Mouse (Mus musculus): ENCODE data around the gene Iqcf3.
"Not testable (repeated sequence)": the region's sequence is repeated elsewhere in the genome, so short reads cannot be mapped to it uniquely, and the experiment has no call there.

The Iqcf3 gene

DNA sequence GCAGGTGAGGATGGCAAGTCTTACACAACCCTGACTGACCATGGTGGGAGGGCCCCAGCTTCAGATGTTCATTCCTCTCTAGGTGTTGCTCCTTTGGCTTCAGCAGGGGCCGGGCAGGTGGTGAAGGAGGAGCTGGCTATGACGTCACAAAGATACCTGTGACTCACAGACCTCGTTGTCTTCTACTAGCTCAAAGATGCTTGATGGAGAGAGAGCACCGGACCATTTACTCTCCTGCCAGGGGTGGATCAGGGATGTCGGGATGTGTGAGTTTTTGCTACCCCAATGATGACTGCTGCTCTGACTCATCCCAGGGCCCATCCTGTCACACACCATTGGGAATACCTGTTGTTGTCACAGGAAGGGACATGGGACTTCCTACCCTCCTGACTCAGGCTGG, at the start of gene Iqcf3:
TSS of gene Iqcf3 (minus strand) at position 101 of the 400 bp plus-strand sequence.
- no peak for DNase-seq

DNA sequence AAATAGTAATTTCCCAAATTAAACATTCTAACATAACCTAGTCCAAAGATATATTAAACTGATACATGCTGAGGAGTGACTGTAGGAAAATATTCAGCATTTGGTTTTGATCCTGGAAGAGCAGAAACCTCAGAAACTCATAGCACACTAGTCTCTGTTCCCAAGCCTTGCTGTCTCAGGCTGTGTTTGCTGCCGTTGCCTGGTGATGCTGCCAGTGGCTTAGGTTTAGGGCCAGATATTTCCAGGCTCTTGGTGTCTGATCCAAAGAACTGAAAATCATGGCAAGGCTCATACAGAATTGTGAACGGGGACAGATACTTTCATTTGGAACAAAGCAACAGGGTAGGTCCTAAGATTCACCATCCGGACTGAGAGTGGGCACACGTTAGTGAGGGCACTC, 49.3 kb upstream of the Iqcf3 start:
- DNase-seq, result no peak

DNA sequence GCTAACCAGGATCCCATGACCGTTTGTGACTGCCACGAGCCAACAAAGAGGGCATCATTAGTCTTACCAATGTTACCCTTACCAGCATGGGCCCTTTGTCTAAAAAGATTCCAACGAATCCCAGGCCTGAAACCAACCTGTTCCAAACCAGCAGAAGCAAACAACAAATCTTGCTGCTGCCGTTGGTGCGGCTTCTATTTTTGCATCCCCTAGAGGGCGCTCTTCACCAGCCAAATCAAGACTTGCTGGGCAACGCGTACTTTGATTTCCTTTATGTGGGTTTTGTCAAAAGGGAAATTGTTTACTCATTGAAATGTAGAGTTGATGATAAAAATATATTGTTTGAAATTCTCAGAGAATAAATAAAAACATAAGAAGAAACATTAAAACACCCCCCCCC, 39.1 kb upstream of the Iqcf3 start:
- peak; percentile 26 for DNase-seq

DNA sequence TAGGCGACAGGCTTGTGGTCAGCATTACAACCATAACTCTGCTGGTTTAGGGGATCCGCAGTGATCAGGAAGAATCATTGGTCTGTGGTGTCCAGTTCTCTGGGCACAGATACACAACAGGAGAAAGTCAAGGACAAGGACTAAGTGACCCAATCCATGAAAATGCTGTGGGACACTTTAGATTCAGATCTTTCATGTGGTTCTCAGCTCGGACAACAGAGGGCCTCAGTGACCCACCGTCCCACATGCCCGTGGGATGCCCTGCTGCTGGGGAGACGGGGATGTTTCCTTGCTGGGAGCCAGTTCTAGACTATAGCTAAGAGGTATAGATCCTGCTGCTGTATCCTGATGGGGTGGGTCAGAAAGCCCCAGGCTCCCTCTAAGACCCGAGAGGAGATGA, 37.0 kb upstream of the Iqcf3 start:
- DNase-seq, result no peak

DNA sequence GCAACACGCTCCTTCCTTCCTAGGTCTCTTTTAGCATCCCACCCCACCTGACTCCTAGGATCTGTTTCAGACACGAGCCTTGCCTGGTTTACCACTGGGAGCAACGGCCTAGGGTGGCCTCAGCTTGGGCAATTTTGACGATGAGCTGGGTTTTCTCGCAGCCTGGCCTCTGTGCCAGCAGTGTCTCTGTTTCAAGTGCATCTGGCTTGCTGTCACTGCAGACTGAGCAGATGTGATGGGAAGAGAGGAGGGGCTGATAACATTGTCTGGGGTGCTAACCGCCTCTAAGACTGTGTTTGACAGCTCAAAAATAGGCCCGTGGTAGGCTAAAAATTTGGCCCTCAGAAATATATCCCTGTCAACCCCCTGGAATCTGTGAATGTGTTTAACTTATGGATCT, 34.4 kb upstream of the Iqcf3 start:
- DNase-seq, result no peak

DNA sequence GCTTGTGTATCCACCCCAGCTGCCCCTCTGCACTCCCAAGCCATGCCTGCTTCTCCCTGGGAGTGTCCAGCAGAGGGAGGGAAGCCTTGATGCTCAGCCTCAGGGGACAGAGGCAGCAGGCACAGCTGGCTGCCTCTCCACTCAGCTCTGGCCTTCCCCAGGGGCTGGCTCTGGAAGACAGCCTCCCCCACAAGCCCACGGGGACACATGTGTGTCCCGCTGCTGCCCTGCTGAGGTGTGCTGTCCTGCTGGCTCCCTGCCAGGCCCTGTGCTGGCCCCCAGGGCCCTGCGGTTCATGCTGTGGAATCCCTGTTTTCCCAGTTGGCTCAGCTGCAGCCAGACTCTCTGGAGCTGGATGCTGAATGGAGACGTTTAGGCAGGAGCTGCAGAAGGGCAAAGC, 34.0 kb upstream of the Iqcf3 start:
- DNase-seq, result not testable (repeated sequence)

DNA sequence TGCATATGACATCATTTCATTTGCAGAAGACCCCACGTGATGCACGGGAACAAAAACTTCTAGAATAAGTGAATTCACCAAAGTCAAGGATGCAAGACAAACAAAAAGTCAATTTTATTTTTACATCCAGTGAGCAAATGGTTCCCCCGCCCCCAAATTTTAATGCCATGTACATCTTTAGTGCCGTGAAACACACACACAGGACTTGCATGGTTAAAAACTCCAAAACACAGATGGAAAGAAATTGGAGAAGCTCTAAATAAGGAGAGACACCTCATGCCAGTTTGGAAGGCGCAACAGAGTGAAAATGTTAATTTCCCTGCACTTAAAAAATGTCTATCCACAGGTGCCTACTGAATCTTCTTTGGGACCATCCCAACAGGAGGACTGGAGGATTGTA, 30.7 kb upstream of the Iqcf3 start:
- DNase-seq, result no peak

DNA sequence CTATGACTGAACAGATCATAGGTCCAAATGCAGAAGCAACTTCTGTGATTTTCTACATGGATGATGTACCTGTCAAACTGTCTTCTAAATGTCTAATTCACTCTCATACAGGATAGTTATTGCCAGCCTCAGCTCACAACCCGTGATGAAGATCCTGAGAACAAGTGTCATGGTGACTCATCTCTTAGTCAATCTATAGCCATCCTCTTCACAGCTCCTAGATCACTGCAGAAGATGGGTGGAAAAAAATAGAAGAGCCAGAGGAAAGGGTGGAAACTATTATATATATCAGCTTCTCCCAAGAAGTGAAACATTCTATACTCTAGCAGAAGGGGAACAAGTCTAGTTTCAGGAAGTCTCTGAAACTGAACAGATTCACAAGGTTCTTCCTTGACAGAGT, 21.1 kb upstream of the Iqcf3 start:
- no peak for DNase-seq

DNA sequence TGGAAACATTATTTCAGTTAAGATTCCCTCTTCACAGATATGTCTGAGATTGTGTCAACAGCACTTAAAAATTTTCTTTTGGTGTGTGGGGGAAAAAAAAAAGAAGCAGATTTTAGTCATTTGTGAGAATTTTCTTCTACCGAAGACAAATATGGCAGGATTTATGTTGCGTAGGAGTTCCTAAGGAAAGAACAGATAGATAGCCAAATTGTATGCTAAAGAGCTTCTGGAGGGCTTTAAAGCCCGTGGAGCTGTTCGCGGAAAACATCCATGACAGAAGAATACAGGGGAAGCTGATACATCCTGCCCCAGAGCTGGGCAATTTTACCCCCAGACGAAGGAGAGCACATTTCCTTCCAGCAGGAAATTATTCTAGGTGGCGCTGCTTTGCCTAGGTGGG, 18.6 kb upstream of the Iqcf3 start:
- DNase-seq, result no peak

DNA sequence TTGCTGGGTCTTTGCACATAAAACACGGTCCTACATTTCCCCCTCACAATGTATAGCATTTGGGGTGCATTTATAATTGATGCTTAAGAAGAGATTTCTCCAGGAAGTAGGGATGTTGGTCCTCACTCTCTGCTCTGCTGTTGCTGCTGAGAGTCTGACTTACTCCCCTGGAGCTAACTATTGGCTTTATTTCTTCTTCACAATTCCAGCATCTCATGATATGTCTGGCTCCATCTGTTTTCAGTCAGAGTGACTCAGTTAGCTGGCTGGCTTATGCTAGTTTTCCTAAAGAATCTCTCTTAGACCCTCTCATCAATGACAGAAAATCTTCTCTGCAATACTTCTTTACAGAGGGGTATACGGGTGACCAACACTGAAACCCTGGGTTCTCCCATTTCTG, 14.7 kb upstream of the Iqcf3 start:
- DNase-seq, result no peak

DNA sequence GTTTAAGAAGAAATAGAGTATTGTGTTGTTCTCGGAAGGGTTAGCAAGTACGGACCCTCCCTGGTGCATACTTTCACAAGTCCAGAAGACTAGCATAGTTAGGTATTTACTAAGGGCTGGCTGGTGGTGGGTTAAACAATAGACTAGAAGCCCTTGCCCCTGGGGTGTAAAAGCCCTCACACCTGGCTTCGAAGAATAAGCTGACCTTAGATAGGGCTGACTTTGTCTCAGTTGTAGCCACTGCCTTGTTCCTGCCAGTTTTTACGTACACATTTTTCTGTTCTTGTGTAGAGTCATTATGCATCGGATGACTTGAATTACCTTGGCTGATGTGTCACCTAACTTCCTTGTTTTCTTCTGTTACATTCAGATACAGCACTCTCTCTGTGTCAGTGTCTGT, 11.9 kb upstream of the Iqcf3 start:
- DNase-seq, result no peak

DNA sequence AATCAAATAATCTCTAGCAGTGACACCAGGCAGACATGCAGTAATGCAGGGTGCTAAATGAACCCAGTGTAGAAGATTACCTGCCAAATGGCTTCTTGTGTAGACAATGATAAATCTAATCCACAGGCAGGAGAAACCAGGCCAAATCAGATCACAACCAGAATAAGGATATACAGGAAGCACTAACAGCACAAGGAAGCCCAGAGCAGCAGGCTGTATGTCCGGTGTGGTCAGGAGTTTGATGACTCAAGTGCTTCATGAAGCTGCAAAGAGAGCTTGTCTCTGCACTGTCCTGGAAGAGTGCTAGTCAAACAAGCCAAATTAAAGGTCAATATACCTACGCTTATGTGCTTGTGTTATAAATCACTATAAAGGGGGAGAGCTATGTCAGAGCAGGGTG, 10.8 kb upstream of the Iqcf3 start:
- no peak for DNase-seq

DNA sequence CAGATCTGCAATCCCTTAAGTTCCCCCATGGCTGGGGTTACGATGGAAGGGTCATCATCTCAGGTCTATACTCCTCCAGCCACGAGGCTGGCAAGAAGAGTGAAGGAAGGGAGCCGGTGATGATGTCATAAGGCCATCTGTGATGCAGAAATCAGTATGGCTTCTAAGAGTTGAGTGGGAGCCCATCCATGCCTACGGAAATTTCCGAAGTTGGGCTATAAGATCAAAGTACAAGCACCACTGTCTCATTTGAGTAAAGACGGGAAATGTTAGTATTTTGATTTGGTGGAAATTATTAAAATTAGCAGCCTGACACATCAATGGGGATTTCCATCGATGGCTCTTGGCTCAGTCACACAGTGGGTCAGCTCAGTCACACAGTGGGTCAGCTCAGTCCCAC, 9.5 kb upstream of the Iqcf3 start, which contains the start of gene Iqcf4:
TSS of gene Iqcf4 (minus strand) at position 101 of the 400 bp plus-strand sequence.
- no peak for DNase-seq

DNA sequence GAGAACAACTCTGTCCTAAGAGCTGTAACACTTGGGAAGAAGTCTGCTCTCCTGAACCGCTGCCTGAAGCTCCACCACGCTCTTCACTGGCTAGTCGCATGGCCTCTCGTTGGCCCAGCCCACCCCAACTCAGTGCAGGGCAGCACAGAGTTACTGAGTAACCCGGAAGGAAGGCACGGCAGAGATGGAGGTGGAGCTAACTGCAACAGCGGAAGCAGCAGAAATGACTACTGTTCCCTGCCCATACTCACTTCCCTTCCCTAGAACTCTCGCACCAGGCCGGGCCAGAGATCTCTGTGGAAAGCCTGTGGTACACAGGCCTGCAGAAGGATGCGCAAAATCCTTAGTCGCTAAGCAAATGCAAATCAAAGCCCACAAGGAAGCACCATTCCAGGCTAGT, 5.0 kb upstream of the Iqcf3 start:
- no peak for DNase-seq

DNA sequence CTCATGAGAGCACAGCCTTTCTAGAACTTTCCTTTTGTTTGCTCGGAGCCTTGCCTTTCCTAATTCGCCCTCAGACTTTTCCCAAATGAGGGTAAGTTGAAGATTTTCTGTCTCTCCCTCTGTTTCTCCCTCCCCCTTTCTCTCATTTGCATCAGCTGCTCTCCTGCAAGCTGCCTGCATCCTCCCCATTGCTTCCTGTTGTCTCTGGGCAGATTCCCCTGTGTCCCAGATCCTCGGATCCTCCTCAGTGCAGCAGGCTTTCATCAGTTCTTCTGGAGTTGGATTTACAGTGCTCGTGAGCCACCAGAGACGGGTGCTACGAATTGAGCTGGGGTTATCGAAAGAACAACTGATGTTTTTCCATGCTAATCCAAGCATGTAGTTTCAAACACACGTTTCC, 2.6 kb upstream of the Iqcf3 start:
- no peak for DNase-seq

DNA sequence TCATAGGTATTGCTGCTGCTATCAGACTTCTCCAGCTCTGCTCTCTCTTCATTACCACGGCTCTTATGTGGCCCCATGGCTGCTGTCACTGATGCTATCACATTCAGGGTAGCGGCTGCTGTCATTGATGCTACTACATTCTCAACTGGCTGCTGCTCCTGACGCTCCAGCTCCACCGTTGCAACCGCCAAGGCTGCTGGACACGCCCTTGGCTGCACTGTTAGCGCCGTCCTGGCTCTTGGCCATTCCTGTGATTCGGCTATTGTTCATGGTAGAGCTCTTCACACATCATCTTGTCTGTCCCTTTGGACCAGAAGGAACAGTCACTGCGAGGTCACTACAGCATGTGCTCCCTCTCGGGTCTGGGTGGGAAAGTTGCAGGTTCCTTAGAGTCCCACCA, 860 bp upstream of the Iqcf3 start:
- DNase-seq, result no peak

DNA sequence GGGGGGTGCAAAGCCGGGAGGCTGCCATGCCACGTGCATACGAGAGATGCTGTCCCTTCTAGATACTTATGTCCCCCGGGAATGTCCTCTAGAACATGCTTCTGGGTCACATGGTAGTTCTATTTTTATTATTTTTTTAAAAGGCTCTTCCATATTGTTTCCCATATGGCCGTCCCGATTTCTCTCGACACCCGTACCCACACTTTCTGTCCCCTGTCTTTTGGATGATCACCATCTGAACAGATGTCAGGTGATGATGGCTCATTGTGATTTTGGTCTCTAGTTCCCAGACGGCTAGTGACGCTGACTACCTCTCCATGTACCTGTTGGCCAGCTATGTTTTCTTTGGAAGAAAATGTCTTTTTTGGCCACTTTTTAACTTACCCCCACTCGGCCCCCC, 26.5 kb downstream of the Iqcf3 start:
- DNase-seq, result no peak

DNA sequence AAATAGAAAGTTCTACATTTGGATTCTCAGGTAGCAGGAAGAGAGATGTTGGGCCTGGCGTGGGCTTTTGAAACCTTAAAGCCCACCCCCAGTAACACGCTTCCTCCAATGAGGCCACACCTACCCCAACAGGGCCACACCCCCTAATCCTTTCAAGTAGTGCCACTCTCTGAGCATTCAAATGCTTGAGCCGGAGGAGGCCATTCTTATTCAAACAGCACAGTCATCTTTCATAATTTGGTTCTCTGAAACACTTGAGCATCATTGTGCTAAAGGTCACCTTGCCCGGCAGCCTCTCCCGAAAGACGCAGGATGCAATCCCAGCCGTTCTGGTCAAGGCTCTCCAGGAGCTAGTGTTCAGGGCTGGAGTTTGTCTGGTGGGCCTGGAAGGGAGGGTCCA, 27.1 kb downstream of the Iqcf3 start:
- no peak for DNase-seq

DNA sequence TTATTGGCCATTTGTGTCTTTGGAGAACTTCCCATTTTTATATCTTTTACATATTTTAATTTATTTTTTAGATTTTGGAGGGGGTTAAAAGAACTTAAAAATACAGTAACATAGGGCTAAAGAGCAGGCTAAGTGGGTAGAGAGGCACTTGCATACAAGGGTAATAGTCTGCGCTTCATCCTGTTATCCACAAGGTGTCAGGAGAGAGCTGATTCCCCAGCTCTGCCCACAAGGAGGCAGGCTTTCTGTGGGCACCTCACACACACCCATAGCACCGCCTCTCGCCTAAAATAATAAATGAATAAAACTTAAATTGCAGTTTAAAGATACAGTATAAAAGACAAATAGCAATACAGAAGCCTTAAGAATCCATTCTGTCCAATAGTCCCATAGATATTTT, 29.6 kb downstream of the Iqcf3 start:
- DNase-seq, result no peak

DNA sequence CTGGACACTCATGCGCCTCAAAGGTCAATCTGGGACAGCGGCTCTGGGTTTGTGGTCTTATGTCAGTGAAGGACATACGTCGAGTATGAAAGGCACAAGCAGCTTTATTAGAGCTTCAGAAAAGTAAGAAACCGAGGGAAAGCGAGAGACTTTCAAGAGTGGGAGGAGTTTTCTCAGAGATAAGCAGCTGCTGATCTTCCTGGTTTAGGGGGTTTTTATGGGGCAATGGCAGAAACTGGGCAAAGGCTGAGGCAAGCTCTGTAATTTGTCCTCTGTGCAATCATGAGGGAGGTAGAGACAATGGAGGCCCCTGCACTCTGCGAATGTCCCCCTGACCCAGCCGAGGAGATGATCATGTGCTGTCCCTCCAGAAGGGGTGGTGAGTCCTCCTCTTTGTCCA, 41.5 kb downstream of the Iqcf3 start:
- DNase-seq, result no peak

DNA sequence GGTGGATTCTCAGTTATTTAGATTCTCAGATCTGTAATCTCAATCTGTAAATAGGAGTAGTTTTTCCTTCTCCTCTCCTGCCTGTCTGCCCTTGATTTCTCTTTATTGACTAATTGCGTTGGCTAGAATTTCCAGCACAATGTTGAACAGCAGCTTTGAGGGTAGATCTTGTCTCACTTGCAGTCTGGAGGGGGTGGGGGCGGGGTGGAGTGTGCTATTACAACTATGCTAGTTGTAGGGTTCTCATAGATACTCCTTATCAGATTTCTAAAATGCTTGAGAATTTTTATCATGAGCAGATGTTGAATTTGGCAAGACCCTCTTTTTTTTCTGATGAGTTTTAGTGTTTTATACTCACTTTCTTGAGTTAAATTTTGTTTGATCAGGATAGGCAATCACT, 42.0 kb downstream of the Iqcf3 start:
- DNase-seq, result no peak

DNA sequence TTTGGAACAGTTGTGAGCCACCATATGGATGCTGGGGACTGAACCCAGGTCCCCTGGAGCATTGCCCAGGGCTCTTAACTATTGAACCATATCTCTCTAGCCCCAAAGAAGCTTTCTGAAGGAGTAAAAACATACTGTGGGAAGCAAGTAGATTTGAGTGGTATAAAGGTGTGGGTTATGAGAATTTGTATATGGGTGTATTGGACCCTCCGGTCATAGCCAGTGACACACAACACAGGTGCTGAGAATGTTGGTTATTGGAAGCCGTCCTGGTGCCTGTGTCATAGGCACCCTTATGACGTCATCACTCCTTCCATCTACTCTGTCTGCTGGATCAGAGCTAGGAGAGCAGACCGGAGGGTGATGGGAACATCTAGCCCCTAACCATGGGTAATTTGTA, 47.2 kb downstream of the Iqcf3 start, which contains the start of gene Iqcf5:
TSS of gene Iqcf5 (plus strand) at position 301 of the 400 bp plus-strand sequence.
- DNase-seq, result no peak

DNA sequence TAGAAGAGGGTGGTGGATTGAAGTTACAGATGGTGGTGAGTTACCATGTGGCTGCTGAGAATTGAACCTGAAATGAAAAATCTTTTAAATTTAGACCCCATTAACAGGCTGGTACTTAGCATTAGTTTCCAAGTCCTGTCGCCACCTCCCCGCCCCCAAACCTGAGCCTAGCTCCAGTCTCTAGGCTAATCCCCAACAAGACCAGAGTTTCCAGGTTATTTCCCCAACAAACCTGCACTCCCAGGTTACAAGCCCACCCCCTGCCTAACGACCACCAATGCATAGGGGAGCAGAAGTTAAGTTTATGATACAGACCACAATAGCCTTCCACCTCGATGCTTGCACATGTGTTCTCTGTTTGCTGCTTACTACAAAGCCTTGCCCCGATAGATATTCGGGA, 47.9 kb downstream of the Iqcf3 start:
- DNase-seq, result no peak

DNA sequence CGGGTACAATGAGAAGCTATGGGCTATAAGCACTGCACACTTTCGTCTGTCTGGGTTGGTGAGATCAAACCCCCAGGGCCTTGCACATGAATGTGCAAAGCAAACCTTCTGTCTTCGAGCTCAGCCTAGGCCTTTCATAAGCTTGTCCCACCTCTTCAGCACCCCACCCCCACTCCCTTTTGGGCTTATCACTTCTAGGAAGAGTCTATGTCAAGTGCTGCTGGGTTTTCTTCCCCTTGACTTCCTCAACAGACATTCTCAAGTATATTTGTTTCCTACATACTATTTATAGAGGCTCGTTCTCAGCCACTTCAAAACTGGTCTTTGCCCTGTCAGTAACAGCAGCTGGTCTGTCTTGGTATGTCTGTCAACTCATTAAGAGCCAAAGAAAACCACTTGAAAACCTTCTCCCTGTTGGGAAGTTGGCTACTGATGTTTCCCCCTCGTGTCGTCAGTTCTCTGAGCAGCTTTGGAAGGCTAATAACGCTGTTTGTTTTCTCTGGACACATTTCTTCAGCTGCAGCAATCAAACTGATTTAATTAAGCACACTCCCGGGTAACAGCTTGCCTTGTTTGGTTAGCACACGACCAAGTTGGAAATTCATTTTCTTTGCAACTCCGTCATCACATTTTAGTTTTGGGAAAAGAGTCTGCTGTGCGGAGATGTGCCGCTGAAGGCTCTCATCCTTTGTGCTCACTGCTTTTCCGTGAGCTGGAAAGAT, 48.5 kb downstream of the Iqcf3 start:
- no peak for DNase-seq

DNA sequence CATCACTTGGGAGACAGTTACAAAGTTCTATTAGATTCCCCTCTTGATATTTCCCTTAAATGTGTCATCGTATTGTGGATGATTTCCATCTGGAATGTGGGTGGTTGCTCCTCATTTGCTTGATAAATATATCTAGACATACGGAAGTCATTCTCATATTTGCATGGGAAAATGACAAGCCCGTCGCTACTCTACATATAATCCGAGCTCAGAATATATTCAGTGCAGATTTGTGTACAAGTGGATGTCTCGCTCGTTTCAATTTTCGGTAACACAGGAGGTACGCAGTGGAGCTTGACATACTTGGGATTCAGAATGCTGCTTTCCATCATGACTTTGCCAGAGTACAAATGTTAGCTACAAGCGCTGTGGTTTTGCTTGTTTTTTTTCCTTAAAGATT, 52.1 kb downstream of the Iqcf3 start:
- no peak for DNase-seq

DNA sequence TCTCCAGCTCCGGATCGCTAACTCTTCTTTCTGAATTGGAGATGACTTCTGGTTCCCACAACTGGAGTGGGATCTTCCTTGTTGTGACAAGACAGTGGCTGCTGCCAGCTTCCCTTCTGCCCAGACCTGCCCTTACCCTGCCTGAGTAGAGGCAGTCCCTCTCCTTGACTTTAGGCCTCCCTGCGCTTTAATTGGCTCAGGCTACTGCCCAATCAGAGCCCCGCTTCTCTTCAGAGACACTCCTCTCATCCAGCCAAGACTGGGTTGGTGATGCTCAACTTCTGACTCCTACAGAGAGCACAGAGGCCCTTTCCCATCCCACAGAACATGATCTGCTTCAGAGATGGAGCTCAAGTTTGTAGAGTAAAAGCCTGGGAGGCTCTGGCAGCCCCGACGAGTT, 57.2 kb downstream of the Iqcf3 start:
- DNase-seq, result no peak
